Mouse (Mus musculus) olfactory bulb, adult 2 months (tissue): ENCODE results near the gene Lrrc45.

Experiments used
- CTCF ChIP-seq: fragments of 200-500 bp; IDR thresholded peaks from 2 replicates; pipeline ENCODE4 v1.5.1; 2012; ENCODE audit warnings: low read depth, mild to moderate bottlenecking, low read length, moderate library complexity; ENCODE audit not compliant: insufficient read depth
- POLR2A ChIP-seq: fragments of 200-500 bp; IDR thresholded peaks from 2 replicates; pipeline ENCODE4 v1.6.1; 2012; ENCODE audit warnings: mild to moderate bottlenecking, low read depth, low read length, moderate library complexity; ENCODE audit not compliant: insufficient read depth

DNA sequence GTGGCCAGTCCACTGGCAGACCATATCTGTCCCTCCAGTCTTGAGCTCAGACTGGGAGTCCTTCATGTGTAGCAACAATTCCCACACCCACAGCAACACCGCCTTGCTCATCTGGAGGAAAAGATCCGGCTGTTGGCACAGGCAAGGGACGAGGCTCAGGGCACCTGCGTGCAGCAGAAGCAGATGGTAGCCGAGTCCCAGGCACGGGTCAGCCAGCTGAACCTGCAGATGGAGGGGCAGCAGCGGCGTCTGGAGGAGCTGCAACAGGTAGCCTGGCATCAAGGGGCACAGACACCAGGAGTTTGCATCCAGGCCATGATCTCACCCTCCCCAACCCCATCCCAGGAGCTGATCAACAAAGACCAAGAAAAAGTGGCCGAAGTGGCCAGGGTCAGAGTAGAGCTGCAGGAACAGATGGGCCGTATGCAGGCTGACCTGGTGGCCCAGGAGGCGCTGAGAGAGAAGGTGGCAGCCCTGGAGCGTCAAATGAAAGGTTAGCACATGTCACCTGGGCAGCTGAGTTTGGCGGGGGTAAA, 6.2 kb downstream of the Lrrc45 start:
- TF ChIP-seq POLR2A (no peak), CTCF (no peak)
